Mouse (Mus musculus): ENCODE measurements around the gene Eef2kmt.
A peak's percentile ranks its signal among the peaks of the same experiment; 100 is the strongest.

Gene Eef2kmt

DNA sequence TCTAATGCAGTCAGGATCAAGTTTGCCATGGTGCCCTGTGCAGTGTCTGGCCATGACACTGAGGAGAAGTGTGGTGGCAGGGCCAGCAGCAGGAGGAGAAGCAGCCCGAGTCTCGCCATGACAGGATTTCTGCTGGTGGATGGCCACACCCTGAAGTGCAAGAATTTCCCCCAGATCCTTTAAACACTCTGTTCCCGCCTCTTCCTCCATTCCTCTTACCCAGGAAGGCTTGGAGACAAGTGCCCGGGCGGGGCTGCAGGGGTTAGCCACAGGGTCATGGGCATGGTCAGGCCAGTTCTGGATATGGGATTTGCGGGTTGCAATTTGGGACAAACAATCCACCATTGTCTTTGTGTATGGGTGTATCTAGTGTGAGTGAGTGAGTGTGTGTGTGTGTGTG, 33.6 kb downstream of the Eef2kmt start, which contains the start of gene AU021092:
AU021092 (minus strand) TSS at position 160 of the 400 bp plus-strand sequence.
- no peak for DNase-seq (ENCODE audit: low spot score)

DNA sequence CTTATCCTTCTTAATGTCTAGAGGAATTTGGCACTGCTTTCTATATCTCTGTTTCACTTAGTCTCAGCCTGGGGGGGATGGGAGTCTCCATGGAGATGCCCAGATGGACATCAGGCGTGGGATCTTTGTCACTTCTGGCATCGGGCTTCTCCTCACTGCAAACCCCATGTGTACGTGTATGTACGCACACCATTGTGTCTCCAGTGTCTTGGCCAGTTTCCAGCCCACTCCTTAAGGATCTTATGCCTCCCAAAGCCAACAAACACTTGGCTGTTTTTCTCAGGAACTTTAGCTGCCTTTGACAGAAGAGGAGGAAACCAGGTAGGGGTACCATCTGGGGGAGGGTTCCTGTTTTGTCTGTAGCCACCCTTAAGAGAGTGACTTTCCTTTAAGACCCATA, 34.4 kb downstream of the Eef2kmt start:
- no peak for DNase-seq (ENCODE audit: low spot score)

DNA sequence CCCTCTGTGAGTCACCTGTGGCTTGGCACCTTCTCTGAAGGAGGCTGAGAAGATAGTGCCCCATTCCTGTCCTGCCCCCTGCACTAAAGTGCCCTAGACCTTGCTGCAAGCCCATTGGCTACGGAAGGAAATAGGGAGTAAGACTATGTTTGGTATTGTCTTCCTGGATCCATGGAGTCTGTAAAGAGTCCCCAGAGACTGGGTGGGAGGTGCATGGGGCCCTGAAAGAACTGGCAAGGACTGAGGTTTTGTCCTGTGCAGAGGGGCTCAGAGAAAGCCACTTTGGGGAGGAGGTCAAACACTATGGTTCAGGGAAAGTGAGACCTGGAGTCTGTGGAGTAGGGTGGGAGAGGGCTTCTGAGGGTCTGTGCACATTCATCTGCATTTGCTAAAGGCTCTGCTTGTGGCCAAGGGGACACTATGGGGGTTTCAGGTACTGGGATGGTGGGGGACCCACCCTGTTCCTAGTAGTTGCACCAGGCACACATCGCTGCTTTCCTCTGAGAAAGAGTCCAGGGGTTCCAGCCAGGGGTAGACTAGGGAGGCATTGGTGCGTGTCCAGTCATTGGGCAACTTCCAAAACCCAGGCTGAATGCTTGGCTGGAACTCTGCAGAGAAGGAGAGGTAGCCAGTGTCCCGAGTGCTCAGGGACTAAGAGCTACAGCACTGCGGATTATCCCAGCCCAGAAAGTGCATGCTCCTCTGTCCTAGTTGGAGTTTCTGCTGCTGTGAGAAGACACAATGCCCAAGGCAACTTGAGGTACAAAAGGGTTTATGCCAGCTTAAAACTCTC, 38.2 kb downstream of the Eef2kmt start:
- no peak for DNase-seq (ENCODE audit: low spot score)

DNA sequence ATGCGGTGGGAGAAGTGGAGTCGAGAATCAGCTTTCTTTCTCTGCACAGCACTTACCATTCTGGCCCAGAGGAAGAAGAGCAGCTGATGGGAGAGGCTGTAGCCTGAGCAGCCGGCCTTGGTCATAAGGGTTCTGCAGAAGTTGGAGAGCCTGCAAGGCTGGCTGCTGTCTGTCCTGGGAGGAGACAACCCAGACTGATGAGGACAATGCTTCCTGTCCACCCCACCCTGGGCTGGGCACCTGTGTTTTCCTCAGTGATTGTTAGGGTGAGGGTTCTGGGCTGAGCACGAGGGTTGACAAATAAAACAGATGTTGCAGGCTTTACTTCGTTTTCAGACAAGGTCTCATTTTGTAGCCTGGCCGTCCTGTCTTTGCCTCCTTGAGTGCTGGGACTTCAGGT, 39.1 kb downstream of the Eef2kmt start:
- no peak for DNase-seq (ENCODE audit: low spot score)

DNA sequence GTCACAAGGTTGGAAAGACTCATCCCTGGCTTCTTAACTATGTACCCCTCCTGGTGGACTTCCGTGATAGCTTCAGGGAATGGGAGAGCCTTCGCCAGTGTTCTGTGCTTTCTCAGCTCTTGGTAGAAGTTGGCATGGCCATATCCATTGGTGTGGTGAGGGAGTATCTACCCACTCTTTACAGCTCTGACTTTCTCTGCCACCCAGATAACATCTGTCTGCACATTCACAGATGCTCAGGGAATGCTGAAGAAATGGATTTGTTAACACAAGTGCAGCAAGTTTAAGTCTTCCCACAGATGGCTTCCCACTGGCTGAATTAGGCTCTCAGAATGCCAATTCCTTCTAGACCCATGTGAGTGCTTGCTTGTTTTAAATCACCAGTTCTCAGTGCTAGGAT, 41.7 kb downstream of the Eef2kmt start:
- no peak for DNase-seq (ENCODE audit: low spot score)

DNA sequence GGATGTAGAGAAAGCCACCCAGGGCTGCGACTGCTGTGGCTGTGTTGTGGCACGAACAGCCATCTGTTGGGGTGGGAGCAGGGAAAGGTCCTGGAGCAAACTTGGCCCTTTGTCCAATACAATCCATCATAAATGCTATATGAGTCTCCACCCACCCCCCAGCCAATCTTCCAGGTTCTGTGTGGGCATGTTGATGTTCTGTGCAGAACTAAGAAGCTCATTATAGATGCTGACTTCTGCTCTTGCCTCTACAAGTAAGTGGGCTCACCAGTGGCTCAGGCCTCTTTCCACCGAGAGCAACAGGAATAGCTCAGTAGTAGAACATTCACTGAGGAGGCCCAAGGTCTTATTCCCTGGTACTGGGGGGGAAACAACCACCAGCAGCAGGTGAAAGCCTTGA, 43.6 kb downstream of the Eef2kmt start:
- DNase-seq (ENCODE audit: low spot score): no peak

DNA sequence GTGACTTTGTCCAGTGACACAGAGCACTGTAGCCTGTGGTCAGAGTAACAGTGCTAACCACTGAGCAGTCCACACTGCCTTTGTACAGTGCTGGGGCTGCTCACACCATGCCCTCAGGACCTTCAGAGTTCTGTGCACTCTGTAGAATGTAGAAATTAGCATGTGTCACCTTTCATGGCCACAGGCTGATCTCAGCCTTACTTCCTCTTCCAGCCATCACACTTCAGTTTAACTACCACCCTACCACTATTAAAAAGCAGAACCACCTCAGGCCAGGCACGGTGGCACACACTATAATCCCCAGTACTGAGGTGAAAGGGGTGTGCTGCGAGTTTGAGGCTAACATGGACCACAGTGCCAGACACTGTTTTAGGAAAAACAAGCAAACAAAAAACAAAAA, 45.4 kb downstream of the Eef2kmt start:
- no peak for DNase-seq (ENCODE audit: low spot score)

DNA sequence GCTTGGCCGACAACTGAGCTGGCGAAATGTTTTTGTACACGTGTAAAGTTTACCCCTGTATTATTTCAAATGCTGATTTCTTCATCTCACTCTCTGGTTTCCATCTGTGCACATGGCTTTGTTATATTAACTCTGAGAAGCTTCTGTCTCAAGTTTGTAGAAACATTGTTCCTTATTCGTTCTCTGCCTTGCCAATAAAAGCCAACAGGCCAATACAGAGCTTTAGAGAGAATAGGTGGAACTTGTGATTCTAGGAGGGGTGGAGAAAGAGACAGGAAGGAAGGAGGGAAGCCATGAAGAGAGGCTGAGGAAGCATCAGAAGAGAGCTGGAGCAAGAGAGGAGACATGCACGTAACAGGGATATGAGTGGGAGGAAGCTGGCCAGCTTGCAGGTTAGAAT, 49.7 kb downstream of the Eef2kmt start:
- DNase-seq (ENCODE audit: low spot score): no peak

DNA sequence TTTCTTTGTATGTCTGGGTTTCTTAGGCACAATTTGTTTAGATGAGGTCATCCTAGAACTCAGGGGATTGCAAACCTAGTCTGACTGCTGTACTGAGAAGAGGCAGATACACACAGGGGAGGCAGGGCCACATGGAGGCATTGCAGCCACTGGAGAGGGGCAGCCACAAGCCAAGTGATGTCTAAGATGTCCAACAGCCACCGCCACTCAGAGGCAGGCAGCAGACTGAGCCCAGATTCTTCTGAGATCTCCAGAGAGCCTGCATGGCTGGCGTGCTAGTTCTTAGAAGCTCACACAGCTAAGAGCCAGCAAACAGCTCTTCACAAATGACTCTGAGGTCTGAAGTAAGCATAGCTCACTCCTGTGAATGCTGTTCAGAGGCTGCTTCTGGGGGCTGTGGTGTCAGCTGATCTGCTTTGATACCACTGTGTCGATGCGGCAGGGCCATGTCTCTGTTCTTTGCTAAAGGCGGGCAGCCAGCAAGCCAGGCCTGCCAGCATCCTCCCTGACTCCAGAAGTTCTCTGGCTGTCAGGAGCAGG, 50.3 kb downstream of the Eef2kmt start:
- no peak for DNase-seq (ENCODE audit: low spot score)

DNA sequence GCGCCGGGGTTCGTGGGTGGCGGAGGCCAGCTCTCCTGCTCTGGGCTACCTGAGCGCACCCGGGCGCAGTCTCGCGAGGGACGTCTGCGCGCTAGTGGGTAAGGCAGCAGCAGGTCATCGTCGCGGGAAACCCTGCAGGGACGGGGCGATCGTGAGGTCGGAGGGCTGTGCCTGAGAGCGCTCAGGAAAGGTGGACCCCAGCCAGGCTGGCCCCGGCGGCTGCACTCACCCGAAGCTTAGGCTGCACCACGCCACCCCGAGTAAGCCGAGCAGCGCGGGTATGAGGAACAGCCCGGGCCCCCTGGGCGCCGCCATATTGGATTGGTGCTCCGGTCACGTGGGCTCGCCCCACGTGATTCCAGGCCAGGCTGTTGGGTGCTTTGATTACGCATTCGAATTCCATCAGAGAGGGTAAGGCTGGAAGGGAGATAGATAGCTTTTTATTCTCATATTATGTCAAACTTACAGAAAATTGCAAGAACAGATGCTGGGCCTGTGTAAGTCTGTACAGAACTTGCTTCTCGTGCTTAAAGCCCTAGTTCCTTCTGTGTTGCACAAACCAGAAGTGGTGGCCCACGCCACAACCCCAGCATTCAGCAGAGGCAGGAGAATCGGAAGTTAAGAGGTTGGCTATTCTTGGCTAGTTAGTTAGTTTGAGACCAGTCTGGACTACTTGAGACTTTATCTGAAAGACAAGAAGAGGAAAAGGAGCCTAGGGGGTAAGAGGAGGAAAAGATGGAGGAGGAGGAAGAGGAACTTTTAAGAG, 51.9 kb downstream of the Eef2kmt start, which contains the start of gene Nagpa:
Nagpa (minus strand) TSS at position 345 of the 766 bp plus-strand sequence.
- peak; percentile 91 for DNase-seq (ENCODE audit: low spot score)

DNA sequence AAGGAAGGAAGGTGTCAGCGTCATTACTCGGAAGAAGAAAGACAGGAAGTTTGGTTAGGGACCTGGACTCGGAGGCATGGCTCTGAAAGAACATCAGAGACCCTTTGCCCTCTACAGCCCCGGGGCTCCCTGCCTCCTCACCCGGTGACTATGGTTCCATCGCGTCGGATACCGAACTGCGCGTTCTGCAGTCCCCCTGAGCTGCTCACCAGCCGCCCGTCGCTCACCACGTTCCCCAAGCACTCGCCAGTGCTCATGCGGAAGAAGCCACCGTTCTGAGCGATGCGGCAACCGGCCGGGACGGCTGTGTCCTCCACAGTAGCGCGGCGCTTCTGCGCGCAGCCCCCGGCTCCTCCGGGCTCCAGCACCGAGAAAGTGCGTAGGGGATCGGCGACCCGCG, 52.6 kb downstream of the Eef2kmt start:
- peak; percentile 13 for DNase-seq (ENCODE audit: low spot score)

DNA sequence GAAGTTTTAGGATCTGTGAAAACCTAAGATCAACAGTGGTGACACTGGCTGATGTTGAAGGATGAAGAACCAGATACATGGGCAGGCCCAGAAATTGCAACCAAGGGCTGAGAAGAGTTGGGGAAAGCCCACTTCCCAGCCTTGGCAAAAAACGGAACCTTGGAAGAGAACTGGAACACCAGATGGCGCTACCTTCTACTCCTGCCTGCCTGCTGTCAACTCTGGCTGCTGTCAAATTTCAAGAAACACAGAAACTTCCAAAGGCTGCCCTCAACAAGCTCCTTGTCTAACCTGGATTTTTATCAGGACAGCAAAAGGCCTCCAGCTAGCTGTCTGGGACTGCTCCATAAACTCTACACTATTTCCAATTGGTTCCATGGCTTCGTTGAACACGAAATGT, 53.1 kb downstream of the Eef2kmt start:
- DNase-seq (ENCODE audit: low spot score): peak; percentile 65

DNA sequence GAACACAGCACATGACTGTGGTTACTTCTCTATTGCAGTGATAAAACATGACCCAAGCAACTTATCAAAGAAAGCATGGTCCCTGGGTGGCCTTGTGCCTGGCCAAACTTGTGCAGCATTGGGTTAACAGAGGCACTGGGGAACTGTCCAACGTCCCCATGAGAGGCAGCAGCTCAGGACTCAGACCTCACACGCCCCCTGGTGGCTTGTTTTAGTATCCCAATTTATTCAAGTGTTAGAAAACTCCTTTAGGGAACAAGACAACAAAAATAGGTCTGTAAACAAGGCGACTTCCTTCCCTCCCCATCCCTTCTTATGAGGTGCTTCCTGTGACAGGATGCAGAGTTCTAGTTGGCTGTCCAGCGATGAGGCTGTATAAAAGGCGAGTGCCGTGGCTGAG, 60.7 kb downstream of the Eef2kmt start:
- peak; percentile 73 for DNase-seq (ENCODE audit: low spot score)

All from embryo, embryonic 10 days (tissue).